Mouse (Mus musculus): ENCODE data around the gene Pde11a. TPM values are rescaled to one million over a fixed set of nuclear protein-coding genes. Genes with fewer than 3 reads are reported as not detected.

Gene Pde11a
- polyA plus RNA-seq, 1 experiment from 2014 or later, result 0.06 TPM

DNA sequence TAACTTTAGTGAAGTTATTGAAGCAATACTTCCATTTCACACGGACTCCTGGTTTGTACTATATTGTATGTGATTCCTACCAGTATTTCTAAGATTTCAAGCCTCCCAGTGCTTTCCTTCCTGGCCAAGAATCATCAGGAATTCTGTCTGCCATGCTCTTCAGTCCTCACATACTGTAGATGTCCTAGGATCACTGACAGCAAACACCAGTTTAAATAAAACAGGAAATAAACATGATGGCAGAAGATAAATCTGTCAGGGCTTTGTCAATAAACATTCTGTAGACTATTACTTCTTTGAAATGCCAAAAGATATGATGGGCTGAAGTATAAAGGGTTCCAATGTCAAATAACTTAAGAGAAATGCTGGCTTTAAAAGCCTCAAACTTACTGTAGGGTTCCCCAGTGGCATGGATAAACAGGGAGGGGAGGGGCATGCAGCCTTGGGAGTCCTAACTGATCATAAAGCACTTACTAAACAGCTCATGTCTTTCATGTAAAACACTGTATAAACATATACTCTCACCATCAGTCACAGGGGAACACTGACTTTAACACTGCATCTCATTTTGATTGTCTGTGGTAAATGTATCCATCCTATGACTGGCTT, 285.6 kb downstream of the Pde11a start:
- Histone ChIP-seq H3K27ac (ENCODE audit: poor library complexity, severe bottlenecking) (no peak overlapping the region), H3K9me3 (replicated peaks) (no peaks in the 10 kb centered on the region), H3K4me2 (no peak overlapping the region), H3K9ac (no peak overlapping the region), H3K4me3 (no peak overlapping the region), H3K27me3 (replicated peaks) (no peaks in the 10 kb centered on the region), H3K36me3 (no peaks in the 10 kb centered on the region), H3K4me1 (replicated peaks) (peaks cover 10% of the 10 kb centered on the region)
- no peak for ATAC-seq (ENCODE audit: insufficient number of reproducible peaks, low FRiP score)
- WGBS, result 77% methylated on average over 1 of the region's 1 CpGs

DNA sequence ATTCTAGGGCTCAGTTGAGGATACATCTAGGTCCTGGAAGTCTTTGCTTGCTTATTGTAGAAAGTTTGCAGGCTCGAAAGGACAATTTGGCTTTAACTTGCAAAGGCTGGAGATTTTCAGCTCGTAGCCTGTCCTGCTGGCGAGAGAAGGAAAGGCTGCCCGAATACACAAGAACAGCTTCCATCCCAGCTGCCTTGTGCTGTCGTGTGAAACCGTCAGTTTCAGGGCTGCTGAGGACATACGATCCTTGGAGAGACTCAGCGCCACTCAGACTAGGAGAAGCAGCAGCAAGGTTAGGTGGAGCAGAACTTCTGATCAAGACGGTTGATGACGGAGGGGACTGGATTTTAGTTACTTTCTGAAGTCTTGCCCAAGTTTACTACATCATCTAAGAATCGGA, 287.2 kb downstream of the Pde11a start:
- Histone ChIP-seq H3K4me1 (replicated peaks) (peaks cover 8% of the 10 kb centered on the region), H3K9ac (no peak overlapping the region), H3K9me3 (replicated peaks) (no peaks in the 10 kb centered on the region), H3K4me2 (no peak overlapping the region), H3K36me3 (no peaks in the 10 kb centered on the region), H3K4me3 (no peak overlapping the region), H3K27ac (ENCODE audit: poor library complexity, severe bottlenecking) (no peak overlapping the region), H3K27me3 (replicated peaks) (no peaks in the 10 kb centered on the region)
- ATAC-seq (ENCODE audit: insufficient number of reproducible peaks, low FRiP score), result no peak
- 66% methylated on average over 11 of the region's 11 CpGs for WGBS

- no peaks in the 10 kb centered on the region for H3K9me3 ChIP-seq (replicated peaks)
- H3K9ac ChIP-seq, result no peak overlapping the region
- WGBS, result 84% methylated on average over 4 of the region's 4 CpGs
- no peak overlapping the region for H3K4me3 ChIP-seq
- no peaks in the 10 kb centered on the region for H3K36me3 ChIP-seq
- H3K4me1 ChIP-seq (replicated peaks), result peaks cover 8% of the 10 kb centered on the region
- H3K4me2 ChIP-seq, result no peak overlapping the region
- no peaks in the 10 kb centered on the region for H3K27me3 ChIP-seq (replicated peaks)
- no peak for ATAC-seq (ENCODE audit: insufficient number of reproducible peaks, low FRiP score)
- H3K27ac ChIP-seq (ENCODE audit: poor library complexity, severe bottlenecking), result no peak overlapping the region
Measured at GRCm38 (mm10) chr2:76050911-76051310, 287.7 kb downstream of the Pde11a start.

- no peak for ATAC-seq (ENCODE audit: insufficient number of reproducible peaks, low FRiP score)
- Histone ChIP-seq H3K9me3 (replicated peaks) (no peaks in the 10 kb centered on the region), H3K4me1 (replicated peaks) (peaks cover 8% of the 10 kb centered on the region), H3K4me2 (no peak overlapping the region), H3K27ac (ENCODE audit: poor library complexity, severe bottlenecking) (no peak overlapping the region), H3K9ac (no peak overlapping the region), H3K4me3 (no peak overlapping the region), H3K36me3 (no peaks in the 10 kb centered on the region), H3K27me3 (replicated peaks) (no peaks in the 10 kb centered on the region)
- 66% methylated on average over 10 of the region's 10 CpGs for WGBS
Measured at GRCm38 (mm10) chr2:76050092-76050491, 288.5 kb downstream of the Pde11a start.

GRCm38 (mm10) chr2:76049529-76049928, 289.0 kb downstream of the Pde11a start:
- H3K9ac ChIP-seq, result no peak overlapping the region
- no peak overlapping the region for H3K4me2 ChIP-seq
- WGBS, result 75% methylated on average over 8 of the region's 8 CpGs
- H3K4me1 ChIP-seq (replicated peaks), result peaks cover 8% of the 10 kb centered on the region; the same call in 1 of the 2 replicates
- no peak overlapping the region for H3K4me3 ChIP-seq
- no peaks in the 10 kb centered on the region for H3K27me3 ChIP-seq (replicated peaks)
- no peak overlapping the region for H3K27ac ChIP-seq (ENCODE audit: poor library complexity, severe bottlenecking)
- H3K36me3 ChIP-seq, result no peaks in the 10 kb centered on the region
- ATAC-seq (ENCODE audit: insufficient number of reproducible peaks, low FRiP score), result no peak
- no peaks in the 10 kb centered on the region for H3K9me3 ChIP-seq (replicated peaks)

- Histone ChIP-seq H3K27ac (ENCODE audit: poor library complexity, severe bottlenecking) (no peak overlapping the region), H3K4me3 (no peak overlapping the region), H3K4me1 (replicated peaks) (peaks cover 8% of the 10 kb centered on the region; the same call in 1 of the 2 replicates), H3K9ac (no peak overlapping the region), H3K27me3 (replicated peaks) (no peaks in the 10 kb centered on the region), H3K9me3 (replicated peaks) (no peaks in the 10 kb centered on the region), H3K36me3 (no peaks in the 10 kb centered on the region), H3K4me2 (no peak overlapping the region)
- no peak for ATAC-seq (ENCODE audit: insufficient number of reproducible peaks, low FRiP score)
- 86% methylated on average over 12 of the region's 12 CpGs for WGBS
Measured at GRCm38 (mm10) chr2:76047740-76048139, 290.8 kb downstream of the Pde11a start.

DNA sequence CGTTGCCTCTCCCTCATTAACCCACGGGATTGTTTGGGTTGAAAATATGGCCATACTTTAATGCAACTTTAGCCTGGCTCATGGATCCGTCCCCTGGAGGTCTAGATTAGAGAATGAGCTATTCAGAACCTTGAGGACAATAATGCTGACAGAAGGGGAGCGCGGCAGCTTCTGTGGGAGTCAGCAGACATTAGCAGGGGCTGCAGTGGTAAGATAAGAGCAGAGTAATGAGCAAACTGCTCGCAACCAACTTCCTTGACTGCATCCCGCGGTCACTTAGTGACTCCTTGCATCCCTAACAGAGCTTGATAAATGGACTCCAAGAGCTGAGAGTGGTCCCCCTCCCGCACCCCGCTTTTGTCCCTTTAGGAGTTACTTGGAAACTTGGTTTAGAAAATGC, 296.4 kb downstream of the Pde11a start:
- WGBS, result 56% methylated on average over 10 of the region's 10 CpGs
- Histone ChIP-seq H3K27me3 (replicated peaks) (no peaks in the 10 kb centered on the region), H3K4me3 (no peak overlapping the region), H3K36me3 (no peaks in the 10 kb centered on the region), H3K4me2 (no peak overlapping the region), H3K4me1 (replicated peaks) (no peaks in the 10 kb centered on the region; the same call in 1 of the 2 replicates), H3K27ac (ENCODE audit: poor library complexity, severe bottlenecking) (no peak overlapping the region), H3K9me3 (replicated peaks) (no peaks in the 10 kb centered on the region), H3K9ac (no peak overlapping the region)
- ATAC-seq (ENCODE audit: insufficient number of reproducible peaks, low FRiP score), result no peak

DNA sequence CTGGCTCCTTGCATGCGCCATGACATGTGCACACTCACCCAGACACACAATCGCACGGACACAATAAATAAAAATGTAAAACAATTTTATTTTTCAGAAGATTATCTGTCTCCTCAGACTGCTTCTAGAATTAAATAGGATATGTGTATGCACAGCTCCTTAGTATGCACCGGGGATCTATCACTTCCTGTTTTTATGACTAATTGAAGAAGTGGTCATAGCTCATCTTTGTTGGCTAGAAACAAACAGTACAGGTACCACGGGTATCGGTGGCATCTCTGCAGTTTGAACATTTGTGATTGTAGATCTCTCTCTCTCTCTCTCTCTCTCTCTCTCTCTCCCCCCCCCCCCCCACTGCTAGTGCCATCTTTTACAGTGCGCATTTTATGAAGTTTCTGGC, 298.5 kb downstream of the Pde11a start:
- H3K9ac ChIP-seq, result no peak overlapping the region
- no peak overlapping the region for H3K4me2 ChIP-seq
- H3K4me3 ChIP-seq, result no peak overlapping the region
- 90% methylated on average over 7 of the region's 7 CpGs for WGBS
- no peaks in the 10 kb centered on the region for H3K36me3 ChIP-seq
- no peak for ATAC-seq (ENCODE audit: insufficient number of reproducible peaks, low FRiP score)
- H3K27me3 ChIP-seq (replicated peaks), result no peaks in the 10 kb centered on the region
- H3K9me3 ChIP-seq (replicated peaks), result no peaks in the 10 kb centered on the region
- H3K4me1 ChIP-seq (replicated peaks), result no peaks in the 10 kb centered on the region; the same call in 1 of the 2 replicates
- H3K27ac ChIP-seq (ENCODE audit: poor library complexity, severe bottlenecking), result no peak overlapping the region

DNA sequence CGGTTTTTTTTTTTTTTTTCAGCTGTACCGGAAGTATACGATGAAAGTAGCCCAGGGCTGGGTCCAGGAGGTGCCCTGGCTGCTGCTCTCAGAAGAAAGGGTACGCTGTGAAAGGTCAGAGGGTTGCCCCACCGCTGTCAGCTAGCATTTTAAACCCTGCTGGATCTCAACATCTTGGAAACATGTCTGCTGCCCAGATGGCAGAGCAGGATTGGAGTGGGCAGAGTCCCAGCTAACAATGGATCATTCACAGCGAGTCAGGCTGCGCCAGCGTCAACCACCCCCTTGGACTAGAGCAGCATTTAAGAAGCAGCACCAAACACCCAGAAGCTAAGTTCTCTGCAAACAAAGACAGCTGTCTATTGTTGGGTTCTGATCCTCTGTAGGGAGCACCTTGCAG, 308.5 kb downstream of the Pde11a start:
- Histone ChIP-seq H3K9me3 (replicated peaks) (no peaks in the 10 kb centered on the region), H3K9ac (no peak overlapping the region), H3K4me2 (no peak overlapping the region), H3K36me3 (no peaks in the 10 kb centered on the region), H3K4me1 (replicated peaks) (peaks cover 28% of the 10 kb centered on the region), H3K4me3 (no peak overlapping the region), H3K27me3 (replicated peaks) (no peaks in the 10 kb centered on the region), H3K27ac (ENCODE audit: poor library complexity, severe bottlenecking) (no peak overlapping the region; the same call in 1 of the 2 replicates)
- no peak for ATAC-seq (ENCODE audit: insufficient number of reproducible peaks, low FRiP score)
- 55% methylated on average over 8 of the region's 8 CpGs for WGBS

DNA sequence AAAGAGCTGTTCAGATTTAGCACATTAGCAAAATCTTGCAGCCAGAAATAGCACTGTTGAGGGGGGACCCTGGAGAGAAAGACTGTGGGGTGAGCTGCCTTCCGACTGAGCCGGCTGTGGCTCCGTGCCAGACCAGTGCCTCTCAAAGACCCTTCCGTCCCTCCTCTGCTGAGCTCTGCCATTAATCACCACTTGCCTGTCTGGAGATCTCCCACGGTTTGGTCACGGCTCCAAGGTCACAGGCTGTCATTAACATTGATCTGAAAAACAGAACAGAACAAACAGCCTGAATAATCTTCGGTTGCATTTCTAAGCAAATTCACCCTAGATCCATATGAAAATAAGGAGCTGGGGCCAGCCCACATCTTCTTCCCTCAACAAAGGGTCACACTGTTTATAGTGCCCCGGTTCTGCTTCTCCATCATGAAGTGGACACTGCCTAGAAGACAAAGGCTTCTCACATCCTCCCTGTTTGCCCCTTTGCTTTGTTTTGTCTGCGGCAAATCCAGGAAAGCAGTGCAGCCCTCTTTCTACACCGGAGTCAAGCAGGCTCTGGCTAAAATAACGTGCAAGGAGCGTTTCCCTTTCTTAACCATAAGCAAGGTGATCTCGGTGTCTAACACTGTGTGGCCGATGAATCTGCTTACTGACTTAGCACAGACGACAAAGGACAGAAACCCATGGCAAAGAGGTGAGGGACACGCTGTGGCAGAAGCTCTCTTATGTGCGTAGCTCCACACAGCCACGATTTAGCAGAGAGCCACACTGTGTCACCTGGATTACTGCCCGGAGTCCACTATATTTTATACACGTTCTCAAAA, 309.3 kb downstream of the Pde11a start:
- Histone ChIP-seq H3K9ac (no peak overlapping the region), H3K27ac (ENCODE audit: poor library complexity, severe bottlenecking) (peak overlapping the region; percentile 82), H3K4me2 (peak overlapping the region; percentile 42), H3K4me3 (no peak overlapping the region), H3K36me3 (no peaks in the 10 kb centered on the region), H3K9me3 (replicated peaks) (no peaks in the 10 kb centered on the region), H3K27me3 (replicated peaks) (no peaks in the 10 kb centered on the region), H3K4me1 (replicated peaks) (peaks cover 28% of the 10 kb centered on the region)
- 32% methylated on average over 20 of the region's 20 CpGs for WGBS
- peak; percentile 67; the same call in 1 of the 2 replicates for ATAC-seq (ENCODE audit: insufficient number of reproducible peaks, low FRiP score)

DNA sequence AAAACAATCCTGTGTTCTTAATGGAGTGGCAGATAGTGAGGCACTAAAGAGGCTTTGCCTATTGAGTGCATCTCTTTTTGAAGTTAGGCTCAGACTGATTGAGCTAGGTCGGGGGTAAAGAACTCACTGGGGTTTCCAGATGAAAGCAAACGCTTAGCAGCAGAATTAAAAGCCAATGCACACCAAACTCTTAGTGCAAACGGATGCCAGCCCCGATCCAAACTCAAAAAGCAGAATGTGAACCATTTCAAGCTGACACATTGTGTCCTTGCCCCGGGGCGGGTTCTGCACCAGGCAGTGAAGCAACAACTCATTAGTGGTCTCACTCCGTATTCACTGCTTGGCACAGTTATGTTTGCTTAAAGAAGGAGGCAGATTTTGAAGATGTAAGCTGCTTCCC, 321.7 kb downstream of the Pde11a start:
- H3K27ac ChIP-seq (ENCODE audit: poor library complexity, severe bottlenecking), result no peak overlapping the region
- H3K9me3 ChIP-seq (replicated peaks), result no peaks in the 10 kb centered on the region
- H3K27me3 ChIP-seq (replicated peaks), result no peaks in the 10 kb centered on the region
- H3K9ac ChIP-seq, result no peak overlapping the region
- no peak for ATAC-seq (ENCODE audit: insufficient number of reproducible peaks, low FRiP score)
- WGBS, result 22% methylated on average over 7 of the region's 7 CpGs
- H3K36me3 ChIP-seq, result no peaks in the 10 kb centered on the region
- 0 out of 2 replicates have a peak, but pooled peaks cover 5% of the 10 kb centered on the region for H3K4me1 ChIP-seq (replicated peaks)
- H3K4me3 ChIP-seq, result no peak overlapping the region
- H3K4me2 ChIP-seq, result no peak overlapping the region
